Mouse (Mus musculus) liver, embryonic 14 days (tissue): ENCODE measurements around the gene Grik1. TPM values are rescaled to one million over a fixed set of nuclear protein-coding genes. Genes with fewer than 3 reads are reported as not detected.

Experiments used
- polyA plus RNA-seq: library from polyadenylated mRNA; depleted of rRNA; stranded (reverse); fragments of >200 nt; gene quantifications from 2 replicates; pipeline ENCODE4 v1.2.3, GENCODE M21; 2012; rRNA removed

The Grik1 gene
- polyA plus RNA-seq, result 0.02 TPM in 2 replicates

DNA sequence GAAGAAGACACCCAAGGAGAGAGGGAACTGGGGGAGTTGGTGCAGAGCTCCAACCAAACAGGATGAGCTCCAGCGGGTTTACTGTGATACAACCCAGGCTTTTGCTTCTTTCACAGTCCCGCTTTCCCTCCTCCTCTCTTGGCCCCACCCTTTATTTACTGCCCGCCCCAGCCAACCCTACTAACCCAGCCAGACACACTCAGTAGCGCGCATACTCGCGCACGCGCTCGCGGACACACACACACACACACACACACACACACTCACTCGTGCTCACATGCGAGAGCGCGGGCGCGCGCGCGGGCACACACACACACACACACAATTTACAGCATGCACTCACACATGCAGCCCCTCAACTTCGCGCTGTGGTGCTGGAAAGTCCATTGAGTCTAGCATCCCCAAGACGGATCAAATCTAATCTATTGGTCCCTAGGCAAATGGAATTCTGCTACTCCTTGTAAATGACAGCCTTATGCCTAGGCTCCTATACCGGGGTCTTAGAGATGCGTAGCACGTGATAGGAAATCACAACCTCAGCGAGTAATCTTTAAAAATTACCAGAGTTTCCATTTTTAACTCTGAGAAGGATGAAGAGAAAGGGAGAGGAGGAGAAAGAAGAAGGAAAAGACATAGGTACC lies at the start of gene Grik1:
TSS of gene Grik1 (minus strand) at position 134 of the 641 bp plus-strand sequence.

Other genes starting within 250 kb of the Grik1 start
- gene Cldn17, start 216.7 kb upstream of the Grik1 start, polyA plus RNA-seq, result not detected in 2 replicates